Mouse (Mus musculus): ENCODE measurements at regions not wholly inside any gene's neighbourhood (a gene's known extent, or its start where the extent isn't known, plus 50 kb on each side); places are given as distances from the start of the nearest gene placed in this dataset.

- H3K9ac ChIP-seq (ENCODE audit: low read length) = no peak overlapping the region
- H3K4me3 ChIP-seq (ENCODE audit: low read depth, low read length) = no peak overlapping the region
- peaks cover 3% of the 10 kb centered on the region for H3K4me1 ChIP-seq (ENCODE audit: control insufficient read depth, insufficient read depth, low read length)
- no peaks in the 10 kb centered on the region for H3K27me3 ChIP-seq (ENCODE audit: control insufficient read depth, insufficient read depth, low read length)
- WGBS = 74% methylated on average over 3 of the region's 3 CpGs
- no peak overlapping the region for H3K4me2 ChIP-seq (ENCODE audit: low read depth, severe bottlenecking)
- H3K9me3 ChIP-seq (ENCODE audit: control insufficient read depth, low read length) = no peaks in the 10 kb centered on the region
- ATAC-seq (ENCODE audit: insufficient number of reproducible peaks, low FRiP score, low TSS enrichment, low read depth) (no peak), DNase-seq (ENCODE audit: low spot score) (no peak)
- H3K27ac ChIP-seq (replicated peaks; ENCODE audit: low read depth, low read length) = no peak overlapping the region
- no peaks in the 10 kb centered on the region for H3K36me3 ChIP-seq (ENCODE audit: control insufficient read depth, insufficient read depth, low read length)
These were observed 85.2 kb upstream of the 2610301B20Rik start for GRCm38 (mm10) chr4:10789141-10789540.

- Histone ChIP-seq H3K27me3 (ENCODE audit: control insufficient read depth, insufficient read depth, low read length) (no peaks in the 10 kb centered on the region), H3K4me2 (ENCODE audit: low read depth, severe bottlenecking) (no peak overlapping the region), H3K9ac (ENCODE audit: low read length) (no peak overlapping the region), H3K9me3 (ENCODE audit: control insufficient read depth, low read length) (no peaks in the 10 kb centered on the region), H3K36me3 (ENCODE audit: control insufficient read depth, insufficient read depth, low read length) (no peaks in the 10 kb centered on the region), H3K4me1 (ENCODE audit: control insufficient read depth, insufficient read depth, low read length) (peaks cover 6% of the 10 kb centered on the region), H3K27ac (replicated peaks; ENCODE audit: low read depth, low read length) (no peak overlapping the region), H3K4me3 (ENCODE audit: low read depth, low read length) (no peak overlapping the region)
- DNase-seq (ENCODE audit: low spot score) (no peak), ATAC-seq (ENCODE audit: insufficient number of reproducible peaks, low FRiP score, low TSS enrichment, low read depth) (no peak)
- WGBS = 70% methylated on average over 3 of the region's 3 CpGs
These were observed 81.7 kb upstream of the 2610301B20Rik start for GRCm38 (mm10) chr4:10792628-10793027.

- peak; percentile 90; the same call in 1 of the 2 replicates for ATAC-seq (ENCODE audit: insufficient number of reproducible peaks, low FRiP score, low TSS enrichment, low read depth)
- Histone ChIP-seq H3K36me3 (ENCODE audit: control insufficient read depth, insufficient read depth, low read length) (no peaks in the 10 kb centered on the region), H3K9me3 (ENCODE audit: control insufficient read depth, low read length) (no peaks in the 10 kb centered on the region), H3K27ac (replicated peaks; ENCODE audit: low read depth, low read length) (no peak overlapping the region), H3K27me3 (ENCODE audit: control insufficient read depth, insufficient read depth, low read length) (no peaks in the 10 kb centered on the region), H3K4me3 (ENCODE audit: low read depth, low read length) (no peak overlapping the region), H3K4me1 (ENCODE audit: control insufficient read depth, insufficient read depth, low read length) (peaks cover 6% of the 10 kb centered on the region), H3K9ac (ENCODE audit: low read length) (no peak overlapping the region), H3K4me2 (ENCODE audit: low read depth, severe bottlenecking) (no peak overlapping the region)
- peak; percentile 38 for DNase-seq (ENCODE audit: low spot score)
- 32% methylated on average over 3 of the region's 3 CpGs for WGBS
These were observed 79.8 kb upstream of the 2610301B20Rik start for GRCm38 (mm10) chr4:10794471-10794870.

GRCm38 (mm10) chr4:10800780-10801553 is 73.3 kb upstream of the 2610301B20Rik start:
- ATAC-seq (ENCODE audit: insufficient number of reproducible peaks, low FRiP score, low TSS enrichment, low read depth) (no peak), DNase-seq (ENCODE audit: low spot score) (no peak)
- Histone ChIP-seq H3K4me1 (ENCODE audit: control insufficient read depth, insufficient read depth, low read length) (no peaks in the 10 kb centered on the region), H3K4me2 (ENCODE audit: low read depth, severe bottlenecking) (no peak overlapping the region), H3K27ac (replicated peaks; ENCODE audit: low read depth, low read length) (no peak overlapping the region), H3K9me3 (ENCODE audit: control insufficient read depth, low read length) (no peaks in the 10 kb centered on the region), H3K27me3 (ENCODE audit: control insufficient read depth, insufficient read depth, low read length) (no peaks in the 10 kb centered on the region), H3K9ac (ENCODE audit: low read length) (no peak overlapping the region), H3K4me3 (ENCODE audit: low read depth, low read length) (no peak overlapping the region), H3K36me3 (ENCODE audit: control insufficient read depth, insufficient read depth, low read length) (no peaks in the 10 kb centered on the region)
- 80% methylated on average over 3 of the region's 3 CpGs for WGBS

- Histone ChIP-seq H3K4me3 (ENCODE audit: low read depth, low read length) (no peak overlapping the region), H3K27ac (replicated peaks; ENCODE audit: low read depth, low read length) (no peak overlapping the region), H3K36me3 (ENCODE audit: control insufficient read depth, insufficient read depth, low read length) (no peaks in the 10 kb centered on the region), H3K9ac (ENCODE audit: low read length) (no peak overlapping the region), H3K4me2 (ENCODE audit: low read depth, severe bottlenecking) (no peak overlapping the region), H3K27me3 (ENCODE audit: control insufficient read depth, insufficient read depth, low read length) (no peaks in the 10 kb centered on the region), H3K4me1 (ENCODE audit: control insufficient read depth, insufficient read depth, low read length) (no peaks in the 10 kb centered on the region), H3K9me3 (ENCODE audit: control insufficient read depth, low read length) (no peaks in the 10 kb centered on the region)
- no peak for DNase-seq (ENCODE audit: low spot score)
- 18% methylated on average over 1 of the region's 1 CpGs for WGBS
- no peak for ATAC-seq (ENCODE audit: insufficient number of reproducible peaks, low FRiP score, low TSS enrichment, low read depth)
These were observed 69.6 kb upstream of the 2610301B20Rik start for GRCm38 (mm10) chr4:10804735-10805134.

GRCm38 (mm10) chr4:10807260-10807659 is 67.0 kb upstream of the 2610301B20Rik start:
- Histone ChIP-seq H3K27me3 (ENCODE audit: control insufficient read depth, insufficient read depth, low read length) (no peaks in the 10 kb centered on the region), H3K9me3 (ENCODE audit: control insufficient read depth, low read length) (no peaks in the 10 kb centered on the region), H3K27ac (replicated peaks; ENCODE audit: low read depth, low read length) (no peak overlapping the region), H3K4me2 (ENCODE audit: low read depth, severe bottlenecking) (no peak overlapping the region), H3K4me1 (ENCODE audit: control insufficient read depth, insufficient read depth, low read length) (no peaks in the 10 kb centered on the region), H3K9ac (ENCODE audit: low read length) (no peak overlapping the region), H3K36me3 (ENCODE audit: control insufficient read depth, insufficient read depth, low read length) (no peaks in the 10 kb centered on the region), H3K4me3 (ENCODE audit: low read depth, low read length) (no peak overlapping the region)
- WGBS = 79% methylated on average over 3 of the region's 3 CpGs
- no peak for ATAC-seq (ENCODE audit: insufficient number of reproducible peaks, low FRiP score, low TSS enrichment, low read depth)
- DNase-seq (ENCODE audit: low spot score) = no peak

- Histone ChIP-seq H3K27ac (replicated peaks; ENCODE audit: low read depth, low read length) (no peak overlapping the region), H3K4me2 (ENCODE audit: low read depth, severe bottlenecking) (no peak overlapping the region), H3K27me3 (ENCODE audit: control insufficient read depth, insufficient read depth, low read length) (no peaks in the 10 kb centered on the region), H3K4me1 (ENCODE audit: control insufficient read depth, insufficient read depth, low read length) (no peaks in the 10 kb centered on the region), H3K9me3 (ENCODE audit: control insufficient read depth, low read length) (no peaks in the 10 kb centered on the region), H3K9ac (ENCODE audit: low read length) (no peak overlapping the region), H3K4me3 (ENCODE audit: low read depth, low read length) (no peak overlapping the region), H3K36me3 (ENCODE audit: control insufficient read depth, insufficient read depth, low read length) (no peaks in the 10 kb centered on the region)
- ATAC-seq (ENCODE audit: insufficient number of reproducible peaks, low FRiP score, low TSS enrichment, low read depth) (no peak), DNase-seq (ENCODE audit: low spot score) (no peak)
- WGBS = 86% methylated on average over 2 of the region's 2 CpGs
These were observed 61.4 kb upstream of the 2610301B20Rik start for GRCm38 (mm10) chr4:10812931-10813330.
